Mouse (Mus musculus): ENCODE results near the gene Smim1.

Gene Smim1

DNA sequence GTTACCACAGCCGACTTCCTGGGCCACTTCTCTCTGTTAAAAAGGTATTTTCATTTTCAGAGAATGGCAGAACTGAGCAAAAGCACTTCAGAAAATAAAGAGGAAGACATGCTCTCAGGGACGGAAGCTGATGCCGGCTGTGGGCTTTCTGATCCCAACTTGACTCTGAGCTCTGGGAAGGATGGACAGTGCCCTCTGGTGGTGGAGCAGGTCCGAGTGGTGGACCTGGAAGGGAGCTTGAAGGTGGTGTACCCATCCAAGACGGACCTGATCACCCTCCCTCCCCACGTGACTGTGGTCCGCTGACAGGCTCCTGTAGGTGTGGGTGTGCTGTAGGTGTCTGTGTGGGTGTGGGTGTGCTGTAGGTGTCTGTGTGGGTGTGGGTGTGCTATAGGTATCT lies 6.5 kb downstream of the Smim1 start:
- DNase-seq = peak; percentile 38 to 66

DNA sequence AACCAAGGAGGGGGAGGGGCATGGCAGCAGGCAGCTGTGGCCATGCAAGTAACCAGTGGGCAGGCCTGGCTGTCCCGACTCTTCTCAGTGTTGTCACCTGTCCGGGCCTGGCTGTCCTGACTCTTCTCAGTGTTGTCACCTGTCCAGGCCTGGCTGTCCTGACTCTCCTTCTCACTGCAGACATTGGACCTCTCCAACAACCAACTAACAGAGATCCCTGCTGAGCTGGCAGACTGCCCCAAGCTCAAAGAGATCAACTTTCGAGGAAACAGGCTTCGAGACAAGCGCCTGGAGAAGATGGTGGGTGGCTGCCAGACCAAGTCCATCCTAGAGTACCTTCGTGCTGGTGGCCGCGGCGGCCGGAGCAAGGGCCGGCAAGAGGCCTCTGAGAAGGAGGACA lies 10.6 kb downstream of the Smim1 start:
- peak in 1 of 2 experiments; percentile 43 for DNase-seq

DNA sequence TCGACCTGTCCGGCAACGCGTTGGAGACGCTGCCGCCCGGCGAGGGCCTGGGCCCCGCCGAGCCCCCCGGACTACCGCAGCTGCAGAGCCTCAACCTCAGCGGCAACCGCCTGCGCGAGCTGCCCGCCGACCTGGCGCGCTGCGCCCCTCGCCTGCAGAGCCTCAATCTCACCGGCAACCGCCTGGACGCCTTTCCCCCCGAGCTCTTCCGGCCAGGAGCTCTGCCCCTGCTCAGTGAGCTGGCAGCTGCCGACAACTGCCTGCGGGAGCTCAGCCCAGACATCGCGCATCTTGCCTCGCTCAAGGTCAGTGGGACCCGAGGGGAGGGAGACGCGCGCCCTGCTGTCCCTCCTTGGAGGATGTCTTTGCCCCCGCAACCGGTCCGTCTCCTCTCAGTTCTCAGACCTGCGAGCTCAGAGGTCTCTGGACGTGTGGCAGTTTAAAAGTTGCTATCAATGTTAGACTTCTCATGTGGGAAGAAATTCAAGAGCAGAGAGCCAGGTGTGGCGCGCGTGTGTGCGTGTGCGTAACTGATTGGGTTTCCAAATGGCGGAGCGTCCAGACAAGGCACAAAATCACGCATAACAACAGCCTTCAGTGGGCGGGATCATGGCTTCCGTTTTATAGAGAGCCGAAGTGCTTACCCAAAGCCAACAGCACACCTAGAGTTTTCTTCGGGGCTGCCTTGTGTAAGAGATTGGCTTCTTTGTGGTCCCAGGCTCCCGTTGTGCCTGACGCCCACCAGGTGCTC lies 13.7 kb downstream of the Smim1 start:
- peak in 1 of 2 experiments; percentile 33 for DNase-seq

DNA sequence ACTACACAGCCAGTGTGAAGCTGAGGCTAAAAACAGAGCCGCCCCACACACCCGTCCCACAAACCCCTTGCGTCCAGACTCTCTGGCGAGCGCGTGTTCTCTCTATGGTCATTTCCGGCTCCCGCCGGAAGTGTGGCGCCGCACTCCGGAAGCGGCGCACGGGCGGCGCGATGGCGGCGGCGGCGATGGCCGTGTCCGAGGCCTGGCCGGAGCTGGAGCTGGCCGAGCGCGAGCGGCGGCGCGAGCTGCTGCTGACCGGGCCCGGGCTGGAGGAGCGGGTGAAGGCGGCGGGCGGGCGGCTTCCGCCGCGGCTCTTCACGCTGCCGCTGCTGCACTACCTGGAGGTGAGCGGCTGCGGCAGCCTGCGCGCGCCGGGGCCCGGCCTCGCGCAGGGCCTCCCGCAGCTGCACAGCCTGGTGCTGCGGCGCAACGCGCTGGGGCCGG lies 14.4 kb downstream of the Smim1 start, which contains the start of gene Lrrc47:
Gene Lrrc47 (plus strand): TSS at position 86 of the 444 bp plus-strand sequence.
- peak; percentile 87 to 89 for DNase-seq

DNA sequence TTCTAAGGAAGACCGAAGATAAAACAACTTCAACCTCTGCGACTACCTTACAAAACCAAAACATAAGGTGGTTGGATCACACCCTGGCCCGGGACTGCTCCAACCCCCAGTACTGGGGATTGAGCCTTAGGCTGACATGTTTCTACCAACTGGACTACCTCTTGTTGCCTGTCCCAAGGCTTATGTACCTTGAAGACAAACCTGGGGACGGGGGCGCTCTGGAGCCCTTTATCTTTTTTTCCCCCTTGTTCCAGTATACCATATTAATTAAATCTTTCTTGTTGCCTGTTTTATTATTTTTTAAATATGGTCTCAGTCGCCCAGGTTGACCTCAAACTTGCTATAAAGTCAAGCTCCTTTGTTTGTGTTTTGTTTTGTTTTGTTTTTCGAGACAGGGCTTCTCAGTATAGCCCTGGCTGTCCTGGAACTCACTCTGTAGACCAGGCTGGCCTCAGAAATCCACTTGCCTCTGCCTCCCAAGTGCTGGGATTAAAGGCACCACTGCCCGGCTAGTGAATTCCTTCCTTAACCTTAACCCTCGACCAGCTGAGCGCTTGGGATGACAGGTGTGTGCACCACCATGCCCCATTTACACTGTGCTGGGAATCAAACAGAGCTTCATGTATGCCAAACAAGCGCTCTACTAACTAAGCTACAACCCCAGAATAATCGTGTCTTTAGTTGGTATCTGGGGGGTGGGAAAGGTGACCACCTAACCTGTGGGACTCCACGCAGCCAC lies 15.0 kb downstream of the Smim1 start:
- DNase-seq = no peak

DNA sequence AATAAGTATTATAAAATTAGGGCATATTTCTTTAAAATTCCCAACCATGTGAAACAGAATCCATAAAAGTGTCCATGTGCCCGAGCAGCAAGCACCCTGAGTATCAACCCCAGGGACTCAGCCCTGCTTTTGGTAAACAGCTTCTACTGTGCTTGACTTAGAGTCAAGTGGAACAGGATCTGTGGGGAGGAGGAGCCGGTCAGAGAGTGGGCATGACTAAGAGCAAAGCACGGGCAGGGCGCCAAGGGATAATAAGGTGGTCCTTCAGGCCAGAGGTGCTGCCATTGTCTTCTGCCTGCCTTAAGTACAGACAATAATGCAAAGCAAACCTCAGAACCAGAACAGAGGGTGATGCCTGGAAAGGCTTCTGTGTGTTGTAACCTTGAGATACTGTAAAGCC lies 18.3 kb downstream of the Smim1 start:
- DNase-seq = no peak

DNA sequence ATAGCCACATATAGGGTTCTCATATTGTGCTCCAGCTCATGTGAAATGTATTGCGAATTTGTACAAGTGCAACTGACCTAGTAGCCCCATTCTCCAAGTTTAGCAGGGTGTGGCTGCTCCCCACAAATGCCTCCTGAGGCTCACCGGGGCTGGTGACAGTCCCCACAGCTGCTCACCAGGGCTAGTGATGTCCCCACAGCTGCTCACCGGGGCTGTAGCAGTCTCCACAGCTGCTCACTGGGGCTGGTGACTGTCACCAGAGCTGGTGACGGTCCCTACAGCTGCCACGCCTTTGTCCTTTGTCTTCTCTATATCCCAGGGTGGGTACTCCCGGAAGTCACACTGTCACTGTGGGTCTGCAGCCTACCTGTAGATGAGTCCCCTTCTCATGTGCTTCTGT lies 19.8 kb downstream of the Smim1 start:
- DNase-seq = no peak

DNA sequence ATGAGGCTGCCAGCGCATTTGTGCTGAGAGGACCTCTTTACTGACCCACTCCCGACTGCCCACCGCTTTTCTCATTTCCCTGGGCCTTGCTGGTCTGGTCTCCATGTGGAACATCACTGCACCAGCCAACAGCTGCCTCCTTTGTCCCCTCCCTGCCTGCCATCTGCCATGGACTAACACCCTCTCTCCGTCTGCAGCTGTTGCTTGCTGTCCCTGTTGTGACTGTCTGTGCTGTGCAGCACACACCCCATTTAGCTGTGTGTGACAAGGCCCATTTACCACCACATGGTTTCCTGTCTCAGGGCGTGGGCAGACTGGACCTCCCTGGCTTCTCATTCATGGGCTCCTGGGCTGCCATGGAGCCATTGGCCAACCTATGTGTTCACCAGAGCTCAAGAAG lies 20.5 kb downstream of the Smim1 start:
- no peak for DNase-seq

DNA sequence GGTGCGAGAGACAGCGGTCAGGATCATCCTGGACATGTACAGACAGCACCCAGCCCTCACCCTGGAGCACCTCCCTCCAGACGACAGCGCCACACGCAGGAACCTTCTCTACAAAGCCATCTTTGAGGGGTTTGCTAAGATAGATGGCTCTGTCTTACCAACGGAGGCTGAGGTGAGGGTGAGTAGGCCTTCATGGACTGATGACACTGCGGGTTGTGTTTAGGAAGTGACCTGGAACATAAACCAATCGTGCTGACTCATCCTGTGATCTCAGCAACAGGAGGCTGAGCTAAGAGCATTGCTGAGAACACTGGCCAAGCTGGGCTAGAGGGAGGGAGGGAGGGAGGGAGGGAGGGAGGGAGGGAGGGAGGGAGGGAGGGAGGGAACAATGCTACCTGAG lies 32.5 kb downstream of the Smim1 start:
- DNase-seq = no peak

DNA sequence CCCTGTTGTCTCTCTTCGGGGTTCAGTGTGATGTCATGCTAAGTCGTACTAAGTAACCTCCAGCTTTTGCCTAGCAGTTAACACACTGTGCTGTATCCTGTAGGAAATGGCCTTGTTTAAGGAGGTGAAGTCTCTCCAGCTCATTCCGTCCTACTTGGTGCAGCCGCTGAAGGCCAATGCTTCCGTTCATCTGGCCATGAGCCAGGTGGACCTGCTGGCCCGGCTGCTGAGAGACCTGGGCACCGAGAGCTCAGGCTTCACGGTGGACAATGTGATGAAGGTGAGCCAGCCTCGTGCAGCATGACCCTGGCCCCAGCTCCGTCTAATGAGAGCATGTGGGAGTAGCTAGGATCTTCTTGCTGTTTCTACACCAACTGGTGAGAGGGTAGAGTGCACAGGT lies 33.3 kb downstream of the Smim1 start:
- DNase-seq = peak; percentile 24 to 34

DNA sequence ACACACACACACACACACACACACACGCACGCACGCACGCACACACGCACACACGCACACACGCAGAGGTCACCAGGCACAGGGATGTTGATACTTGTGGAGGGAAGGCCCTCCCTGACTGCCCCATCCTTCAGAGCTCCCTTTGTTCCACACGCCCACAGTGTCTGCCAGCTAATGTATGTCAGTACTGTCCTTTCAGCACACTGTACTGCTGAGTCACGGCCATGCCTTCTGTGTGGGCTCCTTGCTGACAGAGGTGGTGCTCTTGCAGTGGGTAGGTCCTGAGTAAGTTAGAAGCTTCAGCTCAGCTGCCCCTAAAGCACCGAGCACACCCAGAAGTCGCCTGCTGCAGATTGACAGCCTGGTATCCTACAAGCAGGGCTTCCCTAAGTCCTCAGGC lies 45.6 kb downstream of the Smim1 start:
- DNase-seq = no peak

DNA sequence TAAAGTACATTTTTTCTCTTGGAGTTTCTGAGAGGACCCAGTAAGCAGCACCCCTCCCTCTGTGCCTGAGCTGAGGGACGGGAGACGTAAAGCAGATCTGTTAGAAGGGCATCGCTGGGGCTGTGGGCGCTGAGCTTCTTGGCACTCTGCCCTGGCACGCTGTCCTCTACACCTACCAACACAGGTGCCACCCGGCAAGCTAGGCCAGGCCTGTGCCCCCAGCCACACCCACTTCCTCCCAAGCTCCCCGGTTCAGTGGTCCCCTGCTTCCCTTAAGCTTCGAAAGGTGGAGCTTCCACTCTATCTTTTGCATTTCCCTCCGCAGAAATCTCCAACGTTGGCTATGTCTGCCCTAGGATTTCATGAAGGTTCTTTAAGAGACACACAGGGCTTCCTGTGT lies 46.8 kb downstream of the Smim1 start:
- DNase-seq = no peak

DNA sequence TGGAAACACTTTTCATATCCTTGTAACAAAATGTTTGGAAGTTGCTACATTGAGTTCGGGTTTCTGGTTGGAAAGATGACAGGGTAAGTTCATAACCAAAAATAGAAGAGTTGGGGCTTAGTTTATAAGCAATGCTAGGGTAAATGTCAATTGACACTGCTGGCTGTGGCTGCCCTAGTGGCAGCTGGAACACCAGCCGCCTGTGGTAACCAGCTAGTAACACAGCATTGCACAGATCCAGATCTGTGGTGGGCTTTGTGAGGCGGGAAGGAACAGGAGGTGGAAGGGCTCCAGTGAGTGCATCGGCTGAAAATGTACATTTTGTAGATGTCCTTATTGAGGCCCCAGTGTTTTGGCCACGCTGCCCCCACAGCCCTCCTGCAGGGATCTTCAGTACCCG lies 50.3 kb downstream of the Smim1 start:
- no peak for DNase-seq

DNA sequence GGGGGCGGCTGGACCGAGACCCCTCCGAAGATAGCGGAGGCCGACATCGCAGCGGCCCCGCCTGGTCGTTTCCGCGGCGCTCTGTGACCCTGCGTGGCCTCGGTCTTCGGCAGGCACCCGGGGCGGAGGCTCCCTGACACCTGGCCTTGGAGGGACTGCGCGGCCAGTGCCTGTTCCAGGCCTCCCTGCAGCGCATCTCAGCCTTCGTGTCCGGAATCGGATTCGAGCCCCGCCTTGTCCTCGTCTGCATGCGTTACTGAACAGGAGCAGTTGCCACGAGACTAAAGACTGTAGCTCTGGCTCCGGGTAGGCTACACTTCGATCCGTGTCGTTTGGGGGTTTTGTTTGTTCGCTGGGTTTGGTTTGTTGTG lies 50.8 kb downstream of the Smim1 start:
- no peak for DNase-seq

DNA sequence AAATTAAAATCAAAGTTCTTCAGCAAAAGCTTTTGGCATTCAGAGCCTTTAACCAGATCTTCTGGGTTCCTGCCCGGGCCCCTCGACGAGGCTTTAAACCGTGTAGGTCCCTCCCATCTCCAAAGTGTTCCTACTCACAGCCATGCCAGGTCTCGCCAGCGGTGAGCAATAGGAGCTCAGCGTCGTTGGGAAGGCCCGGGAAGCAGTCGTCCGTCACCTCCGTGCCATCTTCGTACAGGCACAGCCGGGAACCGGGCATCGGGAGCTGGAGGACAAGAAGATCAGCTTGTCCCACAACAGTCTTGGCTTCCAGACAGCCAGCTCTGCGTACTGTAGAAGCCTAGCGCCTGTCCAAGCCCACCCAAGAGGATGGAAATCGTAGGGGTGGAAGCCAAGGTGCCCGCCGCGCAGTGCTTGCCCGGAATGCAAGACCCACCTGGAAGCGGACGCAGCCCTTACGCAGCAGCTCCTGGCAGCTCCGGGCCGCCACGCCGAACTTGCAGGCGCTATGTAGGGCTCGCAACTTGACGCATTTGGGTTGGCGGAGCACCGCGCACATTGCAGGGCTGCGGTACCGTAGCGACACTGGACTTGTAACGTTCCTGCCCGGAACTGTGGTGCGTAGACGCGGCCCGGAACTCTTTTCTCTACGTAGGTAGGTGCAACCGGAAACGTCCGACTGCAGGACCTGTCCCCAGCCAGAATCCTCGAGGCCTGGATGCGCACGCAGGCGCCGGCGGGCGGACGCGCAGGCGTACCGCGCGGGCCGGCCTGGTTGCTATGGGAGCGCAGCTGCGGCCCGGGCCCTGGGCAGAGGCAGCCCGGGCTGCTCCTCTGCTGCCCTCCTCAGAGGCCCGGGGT lies 51.4 kb downstream of the Smim1 start, which contains the start of the genes Dffb and Cep104:
Gene Dffb (minus strand): TSS at position 696 of the 861 bp plus-strand sequence.
Gene Cep104 (plus strand): TSS at position 764 of the 861 bp plus-strand sequence.
- DNase-seq = peak; percentile 97 to 98

Measured in cerebellum, postnatal 14 days (tissue).